Mouse (Mus musculus): ENCODE measurements around the gene Ctnna2.

DNA sequence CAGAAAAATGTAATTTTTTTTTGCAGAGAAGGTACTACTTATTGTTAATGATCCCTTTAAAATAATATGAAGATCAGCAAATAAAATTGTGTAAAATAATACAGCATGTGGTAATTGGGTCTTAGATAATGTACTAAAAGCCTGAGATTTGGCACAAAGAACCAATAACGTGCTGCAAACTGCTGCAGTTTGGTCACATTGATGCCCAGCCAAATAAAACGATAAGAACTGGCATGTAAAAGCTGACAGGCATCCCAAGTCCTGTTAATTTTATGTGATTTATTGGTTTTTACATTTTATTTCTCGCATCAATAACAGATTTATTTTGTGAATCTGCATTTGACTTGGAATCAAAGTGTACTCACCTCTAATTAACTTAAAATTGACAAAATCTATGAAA, 497.4 kb downstream of the Ctnna2 start:
- no peak for TF ChIP-seq CTCF (conservative IDR thresholded peaks at IDR 0.05; ENCODE audit: low read length)
- TF ChIP-seq POU5F1 (IDR thresholded peaks at IDR 0.05; ENCODE audit: borderline replicate concordance, low read length): no peak
- TF ChIP-seq NANOG (IDR thresholded peaks at IDR 0.05; ENCODE audit: borderline replicate concordance, low read length): no peak

Measured in E14TG2a.4 (cell line).